Mouse (Mus musculus): ENCODE results near the gene Tmem136. TPM values are rescaled to one million over a fixed set of nuclear protein-coding genes. Genes with fewer than 3 reads are reported as not detected.
"Not testable (repeated sequence)": the region's sequence is repeated elsewhere in the genome, so short reads cannot be mapped to it uniquely, and the experiment has no call there.

Gene Tmem136
- polyA plus RNA-seq, 1 experiment = 0.12 TPM

- Histone ChIP-seq H3K79me2 (ENCODE audit: control insufficient read depth, insufficient read depth) (no peaks in the 10 kb centered on the region), H3ac (ENCODE audit: control insufficient read depth, insufficient read length, low read depth) (no peak overlapping the region), H3K36me3 (ENCODE audit: control insufficient read depth, insufficient read depth) (no peaks in the 10 kb centered on the region), H3K79me3 (ENCODE audit: low read depth) (no peaks in the 10 kb centered on the region), H3K4me3 (ENCODE audit: insufficient read depth, poor library complexity, severe bottlenecking) (no peak overlapping the region), H3K27me3 (ENCODE audit: control insufficient read depth, insufficient read depth, insufficient read length) (peaks cover 11% of the 10 kb centered on the region)
- TF ChIP-seq MYOG (IDR thresholded peaks at IDR 0.05; ENCODE audit: control insufficient read depth, extremely low read depth, insufficient read length) (no peak), MAX (IDR thresholded peaks at IDR 0.05) (no peak), MYOD1 (IDR thresholded peaks at IDR 0.05; ENCODE audit: control insufficient read depth, insufficient read length, low read depth) (no peak), USF1 (IDR thresholded peaks at IDR 0.05; ENCODE audit: low read depth) (no peak), FOSL1 (IDR thresholded peaks at IDR 0.05; ENCODE audit: insufficient read depth, low read length, poor library complexity, severe bottlenecking) (no peak), CEBPB (IDR thresholded peaks at IDR 0.05; ENCODE audit: low read depth) (no peak), CTCF (IDR thresholded peaks at IDR 0.05; ENCODE audit: control insufficient read depth, insufficient read depth, insufficient read length) (no peak)
Measured at GRCm38 (mm10) chr9:43131940-43132339, 15.6 kb upstream of the Tmem136 start.

- Histone ChIP-seq H3ac (ENCODE audit: control insufficient read depth, insufficient read length, low read depth) (no peak overlapping the region), H3K27me3 (ENCODE audit: control insufficient read depth, insufficient read depth, insufficient read length) (peaks cover 12% of the 10 kb centered on the region), H3K79me2 (ENCODE audit: control insufficient read depth, insufficient read depth) (no peaks in the 10 kb centered on the region), H3K36me3 (ENCODE audit: control insufficient read depth, insufficient read depth) (no peaks in the 10 kb centered on the region), H3K79me3 (ENCODE audit: low read depth) (no peaks in the 10 kb centered on the region), H3K4me3 (ENCODE audit: insufficient read depth, poor library complexity, severe bottlenecking) (no peak overlapping the region)
- TF ChIP-seq MYOD1 (IDR thresholded peaks at IDR 0.05; ENCODE audit: control insufficient read depth, insufficient read length, low read depth) (no peak), CEBPB (IDR thresholded peaks at IDR 0.05; ENCODE audit: low read depth) (no peak), CTCF (IDR thresholded peaks at IDR 0.05; ENCODE audit: control insufficient read depth, insufficient read depth, insufficient read length) (no peak), FOSL1 (IDR thresholded peaks at IDR 0.05; ENCODE audit: insufficient read depth, low read length, poor library complexity, severe bottlenecking) (no peak)
Measured at GRCm38 (mm10) chr9:43130684-43131083, 14.3 kb upstream of the Tmem136 start.

GRCm38 (mm10) chr9:43127101-43127787, 10.9 kb upstream of the Tmem136 start:
- Histone ChIP-seq H3ac (ENCODE audit: control insufficient read depth, insufficient read length, low read depth) (no peak overlapping the region), H3K27me3 (ENCODE audit: control insufficient read depth, insufficient read depth, insufficient read length) (peaks cover 11% of the 10 kb centered on the region), H3K4me3 (ENCODE audit: insufficient read depth, poor library complexity, severe bottlenecking) (no peak overlapping the region), H3K36me3 (ENCODE audit: control insufficient read depth, insufficient read depth) (no peaks in the 10 kb centered on the region), H3K79me2 (ENCODE audit: control insufficient read depth, insufficient read depth) (no peaks in the 10 kb centered on the region), H3K79me3 (ENCODE audit: low read depth) (no peaks in the 10 kb centered on the region)
- TF ChIP-seq MYOD1 (IDR thresholded peaks at IDR 0.05; ENCODE audit: control insufficient read depth, insufficient read length, low read depth) = no peak
- TF ChIP-seq MAX (IDR thresholded peaks at IDR 0.05) = no peak
- TF ChIP-seq CEBPB (IDR thresholded peaks at IDR 0.05; ENCODE audit: low read depth) = no peak
- no peak for TF ChIP-seq CTCF (IDR thresholded peaks at IDR 0.05; ENCODE audit: control insufficient read depth, insufficient read depth, insufficient read length)
- no peak for TF ChIP-seq USF1 (IDR thresholded peaks at IDR 0.05; ENCODE audit: low read depth)
- no peak for TF ChIP-seq MYOG (IDR thresholded peaks at IDR 0.05; ENCODE audit: control insufficient read depth, extremely low read depth, insufficient read length)
- no peak for TF ChIP-seq FOSL1 (IDR thresholded peaks at IDR 0.05; ENCODE audit: insufficient read depth, low read length, poor library complexity, severe bottlenecking)

GRCm38 (mm10) chr9:43122379-43122778, 6.0 kb upstream of the Tmem136 start:
- no peak for TF ChIP-seq USF1 (IDR thresholded peaks at IDR 0.05; ENCODE audit: low read depth)
- TF ChIP-seq CEBPB (IDR thresholded peaks at IDR 0.05; ENCODE audit: low read depth) = no peak
- TF ChIP-seq MAX (IDR thresholded peaks at IDR 0.05) = no peak
- no peak for TF ChIP-seq MYOD1 (IDR thresholded peaks at IDR 0.05; ENCODE audit: control insufficient read depth, insufficient read length, low read depth)
- TF ChIP-seq CTCF (IDR thresholded peaks at IDR 0.05; ENCODE audit: control insufficient read depth, insufficient read depth, insufficient read length) = no peak
- no peak for TF ChIP-seq FOSL1 (IDR thresholded peaks at IDR 0.05; ENCODE audit: insufficient read depth, low read length, poor library complexity, severe bottlenecking)
- TF ChIP-seq MYOG (IDR thresholded peaks at IDR 0.05; ENCODE audit: control insufficient read depth, extremely low read depth, insufficient read length) = no peak
- no peaks in the 10 kb centered on the region for H3K79me3 ChIP-seq (ENCODE audit: low read depth)
- H3K27me3 ChIP-seq (ENCODE audit: control insufficient read depth, insufficient read depth, insufficient read length) = peaks cover 10% of the 10 kb centered on the region
- H3ac ChIP-seq (ENCODE audit: control insufficient read depth, insufficient read length, low read depth) = no peak overlapping the region
- H3K4me3 ChIP-seq (ENCODE audit: insufficient read depth, poor library complexity, severe bottlenecking) = no peak overlapping the region
- no peaks in the 10 kb centered on the region for H3K79me2 ChIP-seq (ENCODE audit: control insufficient read depth, insufficient read depth)
- no peaks in the 10 kb centered on the region for H3K36me3 ChIP-seq (ENCODE audit: control insufficient read depth, insufficient read depth)

- not testable (repeated sequence) for H3K79me3 ChIP-seq (ENCODE audit: low read depth); H3K27me3 ChIP-seq (ENCODE audit: control insufficient read depth, insufficient read depth, insufficient read length); H3K36me3 ChIP-seq (ENCODE audit: control insufficient read depth, insufficient read depth); H3ac ChIP-seq (ENCODE audit: control insufficient read depth, insufficient read length, low read depth); H3K4me3 ChIP-seq (ENCODE audit: insufficient read depth, poor library complexity, severe bottlenecking); H3K79me2 ChIP-seq (ENCODE audit: control insufficient read depth, insufficient read depth)
Measured at GRCm38 (mm10) chr9:43121948-43122347, 5.6 kb upstream of the Tmem136 start.

GRCm38 (mm10) chr9:43116997-43117336, 597 bp upstream of the Tmem136 start:
- no peaks in the 10 kb centered on the region for H3K36me3 ChIP-seq (ENCODE audit: control insufficient read depth, insufficient read depth)
- no peaks in the 10 kb centered on the region for H3K79me3 ChIP-seq (ENCODE audit: low read depth)
- H3K27me3 ChIP-seq (ENCODE audit: control insufficient read depth, insufficient read depth, insufficient read length) = peaks cover 5% of the 10 kb centered on the region
- no peak overlapping the region for H3K4me3 ChIP-seq (ENCODE audit: insufficient read depth, poor library complexity, severe bottlenecking)
- no peaks in the 10 kb centered on the region for H3K79me2 ChIP-seq (ENCODE audit: control insufficient read depth, insufficient read depth)
- no peak overlapping the region for H3ac ChIP-seq (ENCODE audit: control insufficient read depth, insufficient read length, low read depth)
- TF ChIP-seq USF1 (IDR thresholded peaks at IDR 0.05; ENCODE audit: low read depth) (no peak), FOSL1 (IDR thresholded peaks at IDR 0.05; ENCODE audit: insufficient read depth, low read length, poor library complexity, severe bottlenecking) (no peak), CEBPB (IDR thresholded peaks at IDR 0.05; ENCODE audit: low read depth) (no peak), CTCF (IDR thresholded peaks at IDR 0.05; ENCODE audit: control insufficient read depth, insufficient read depth, insufficient read length) (no peak), MAX (IDR thresholded peaks at IDR 0.05) (no peak), MYOG (IDR thresholded peaks at IDR 0.05; ENCODE audit: control insufficient read depth, extremely low read depth, insufficient read length) (no peak), MYOD1 (IDR thresholded peaks at IDR 0.05; ENCODE audit: control insufficient read depth, insufficient read length, low read depth) (no peak)
